12 mouse cellular contexts compared by ENCODE assay signal in genomic region chr4:139241678-139242606, GRCm38 (mm10). TPM values are rescaled to one million over a fixed set of nuclear protein-coding genes. Genes with fewer than 3 reads are reported as not detected.
DNase-seq lines count a peak whose midpoint lies in the region; ATAC-seq and TF ChIP-seq lines count a peak whose summit lies in the region.
"Had no signal": no experiment of that assay in that cellular context is flagged by ENCODE, and none has a peak within 500 bp of the region (broad histone marks: within the 10 kb centered on the region; RNA-seq: fewer than 3 reads in every experiment).

No protein-coding gene starts in this region.

- peaks cover 27% of the 10 kb centered on the region for H3K36me3 ChIP-seq in heart, adult 2 months (ENCODE audit: control insufficient read depth, insufficient read depth, low read length)
- H3K36me3 ChIP-seq in spleen, adult 2 months (ENCODE audit: control insufficient read depth, insufficient read depth, low read length): peaks cover 20% of the 10 kb centered on the region
- H3K36me3 ChIP-seq in limb, embryonic 15.5 days: peaks cover 22% of the 10 kb centered on the region

- H3K4me2 ChIP-seq in limb, embryonic 15.5 days: no peak overlapping the region
- H3K4me2 ChIP-seq: hindbrain, embryonic 15.5 days; lung, embryonic 15.5 days; midbrain, embryonic 13.5 days had no signal

- DNase-seq in heart, adult 2 months: no peak
- DNase-seq in heart, postnatal 14 days: no peak
- DNase-seq in spleen, adult 2 months (ENCODE audit: low read depth in 1 of 2, low spot score in 2 of 2): no peak
- no peak for DNase-seq in spleen, adult 18-20 months
- DNase-seq in adrenal gland, postnatal 10 days: no peak
- no peak for DNase-seq in ovary, postnatal 36 days (ENCODE audit: low spot score)

- no peak overlapping the region for H3K9ac ChIP-seq in heart, adult 2 months (ENCODE audit: low read depth, low read length)
- H3K9ac ChIP-seq in limb, embryonic 15.5 days: no peak overlapping the region
- H3K9ac ChIP-seq: hindbrain, embryonic 15.5 days; lung, embryonic 15.5 days; midbrain, embryonic 13.5 days had no signal

- no peak for ATAC-seq in limb, embryonic 15.5 days (ENCODE audit: insufficient number of reproducible peaks, low FRiP score, low TSS enrichment, low read depth)
- ATAC-seq in erythroid progenitor cell, adult 5-6 weeks (replicated peaks; ENCODE audit: low FRiP score, poor library complexity, severe bottlenecking): no peak
- ATAC-seq: midbrain, embryonic 13.5 days had no signal

- peaks cover 6% of the 10 kb centered on the region for H3K79me2 ChIP-seq in heart, adult 2 months (replicated peaks; ENCODE audit: control insufficient read depth, insufficient read depth, low read length)

- intact Hi-C loops in heart, adult 2 months (cut with DNase I): no loop called here
- intact Hi-C loops in heart, postnatal 14 days (cut with DNase I): no loop called here

- WGBS in heart, adult 2 months: 66% methylated on average over 22 of the region's 22 CpGs
- WGBS in spleen, adult 2 months: 32% methylated on average over 22 of the region's 22 CpGs
- 59% methylated on average over 22 of the region's 22 CpGs for WGBS in limb, embryonic 15.5 days

- H3K4me3 ChIP-seq in heart, adult 2 months: no peak overlapping the region
- H3K4me3 ChIP-seq in spleen, adult 2 months (ENCODE audit: extremely low read depth, insufficient read depth, insufficient read length): no peak overlapping the region
- H3K4me3 ChIP-seq in limb, embryonic 15.5 days: no peak overlapping the region
- H3K4me3 ChIP-seq: hindbrain, embryonic 15.5 days; lung, embryonic 15.5 days; midbrain, embryonic 13.5 days had no signal

- peaks cover 31% of the 10 kb centered on the region for H3K4me1 ChIP-seq in heart, adult 2 months (ENCODE audit: control insufficient read depth, insufficient read depth, low read length)
- peaks cover 12% of the 10 kb centered on the region; the same call in 1 of the 2 replicates for H3K4me1 ChIP-seq in spleen, adult 2 months (ENCODE audit: control insufficient read depth, insufficient read depth, insufficient read length)
- H3K4me1 ChIP-seq in limb, embryonic 15.5 days: peaks cover 78% of the 10 kb centered on the region

- H3K27me3 ChIP-seq in heart, adult 2 months (ENCODE audit: control insufficient read depth, insufficient read depth, low read length): no peaks in the 10 kb centered on the region
- no peaks in the 10 kb centered on the region for H3K27me3 ChIP-seq in spleen, adult 2 months (ENCODE audit: control insufficient read depth, insufficient read depth, low read length)
- no peaks in the 10 kb centered on the region for H3K27me3 ChIP-seq in limb, embryonic 15.5 days
- H3K27me3 ChIP-seq: CH12.LX; hindbrain, embryonic 15.5 days; lung, embryonic 15.5 days; midbrain, embryonic 13.5 days had no signal

- no peak for TF ChIP-seq CTCF in heart, adult 2 months (IDR thresholded peaks at IDR 0.05)
- TF ChIP-seq CTCF in spleen, adult 2 months (IDR thresholded peaks at IDR 0.05; ENCODE audit: extremely low read depth, insufficient read depth, insufficient read length, insufficient replicate concordance): no peak

- no peak for TF ChIP-seq EP300 in heart, adult 2 months (IDR thresholded peaks at IDR 0.05; ENCODE audit: insufficient read depth, low read depth, low read length)

- no peak for TF ChIP-seq POLR2A in heart, adult 2 months (IDR thresholded peaks at IDR 0.05; ENCODE audit: insufficient read depth, low read depth, low read length)
- no peak for TF ChIP-seq POLR2A in spleen, adult 2 months (IDR thresholded peaks at IDR 0.05; ENCODE audit: low read depth, low read length)

- H3K27ac ChIP-seq in heart, adult 2 months: peak overlapping the region; percentile 81
- H3K27ac ChIP-seq in spleen, adult 2 months (ENCODE audit: insufficient read depth, low read length): peak overlapping the region; percentile 14; the same call in 1 of the 2 replicates
- H3K27ac ChIP-seq in limb, embryonic 15.5 days: 0 out of 2 replicates have a peak overlapping the region, but pooled peaks have one; percentile 33
- H3K27ac ChIP-seq: hindbrain, embryonic 15.5 days; lung, embryonic 15.5 days; midbrain, embryonic 13.5 days had no signal

- H3K9me3 ChIP-seq in limb, embryonic 15.5 days: no peaks in the 10 kb centered on the region
- H3K9me3 ChIP-seq: hindbrain, embryonic 15.5 days; lung, embryonic 15.5 days; midbrain, embryonic 13.5 days had no signal

RNA-seq across cellular contexts. Expression of gene Capzb, which starts 49.2 kb away (rescaled TPM):
- 100 to 1,000 TPM; 342 to 392 TPM for total RNA-seq in heart, adult 2 months (2021)
- polyA plus RNA-seq in heart, adult 2 months (2012; rRNA removed): 160 and 191 TPM in 2 replicates
- total RNA-seq in heart, postnatal 14 days (2021): 100 to 1,000 TPM; 418 to 433 TPM
- polyA plus RNA-seq in spleen, adult 2 months (2012; rRNA removed): 130 and 160 TPM in 2 replicates
- polyA plus RNA-seq in limb, embryonic 15.5 days (2015; fragmentation: Nextera tagmentation; extraction: Ambion mirVana): 399 and 425 TPM in 2 replicates
- total RNA-seq in adrenal gland, postnatal 10 days (2021): 100 to 1,000 TPM; 323 to 342 TPM
- 94.3 and 141 TPM in 2 replicates for total RNA-seq in erythroid progenitor cell, adult 5-6 weeks (2015; ENCODE audit: low replicate concordance)
- total RNA-seq in erythroid progenitor cell, adult 5-6 weeks (2017; ENCODE audit: low replicate concordance): 29.4 and 35.6 TPM in 2 replicates

Comparison
In these comparisons a context has a peak if more than half of its experiments do, and no peak if none do; other contexts are left out.
1. H3K27ac ChIP-seq: peak in every context shown above with its lines; median percentile 81 in heart, adult 2 months; 33 in limb, embryonic 15.5 days; 14 in spleen, adult 2 months.